Mouse (Mus musculus) hindbrain, embryonic 15.5 days (tissue): ENCODE measurements at regions not wholly inside any gene's neighbourhood (a gene's known extent, or its start where the extent isn't known, plus 50 kb on each side); places are given as distances from the start of the nearest gene placed in this dataset. TPM values are rescaled to one million over a fixed set of nuclear protein-coding genes. Genes with fewer than 3 reads are reported as not detected.

ENCODE experiments used
- microRNA-seq: library from miRNA; unstranded; fragments of <30 nt; microRNA quantifications from one replicate; pipeline ENCODE4, GENCODE M21; 2016

Small RNAs in the stretch of these regions (microRNA-seq; reads per million reads assigned to microRNA genes)
- gene Mir6351 = not detected
